Mouse (Mus musculus) heart, adult 11 months (tissue): ENCODE data around the gene Gse1.
A peak's percentile ranks its signal among the peaks of the same experiment; 100 is the strongest.

ENCODE experiments used
- DNase-seq: peaks from one replicate; pipeline ENCODE4 v3.0.0; 2022

The Gse1 gene

DNA sequence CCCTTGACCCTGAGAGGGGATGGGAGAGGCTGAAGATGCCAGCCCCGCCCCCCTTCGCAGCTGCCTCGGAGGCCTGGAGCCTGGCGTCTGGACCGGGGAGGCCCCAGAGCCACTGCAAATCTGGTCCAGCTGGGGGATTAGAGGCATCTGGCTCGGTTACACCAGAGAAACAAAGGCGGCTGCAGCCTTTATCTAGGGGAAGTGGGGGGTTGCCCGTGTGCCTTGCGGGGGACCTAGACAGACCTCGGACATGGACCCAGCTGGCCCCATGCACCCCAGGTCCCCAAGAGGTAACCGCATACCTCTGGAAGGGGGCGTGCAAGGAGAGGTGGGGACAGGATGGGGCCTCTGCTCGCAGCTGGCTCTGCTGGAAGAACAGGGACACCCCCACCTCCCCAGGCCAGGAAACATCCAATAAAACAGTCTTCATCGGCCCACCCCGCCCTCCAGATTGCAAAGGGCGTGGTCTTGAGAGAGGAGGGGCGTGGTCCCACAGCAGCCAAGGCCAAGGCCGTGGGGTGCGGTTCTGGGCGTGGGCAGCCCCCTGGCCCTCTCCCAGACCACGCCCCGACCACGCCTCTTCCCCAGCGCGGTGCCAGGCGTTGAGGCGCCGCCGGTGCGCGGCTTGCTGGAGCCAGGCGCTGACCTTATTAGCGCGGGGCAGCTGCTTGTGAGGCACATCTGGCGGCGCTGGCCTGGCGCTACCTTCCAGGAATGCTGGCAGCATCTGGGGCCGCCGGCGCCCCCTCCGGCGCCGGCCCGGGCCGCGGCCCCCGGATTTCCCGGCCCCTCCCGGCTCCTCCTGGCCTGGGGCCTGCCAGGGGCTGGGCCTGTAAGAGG, 48.0 kb downstream of the Gse1 start:
- peak; percentile 99 for DNase-seq

DNA sequence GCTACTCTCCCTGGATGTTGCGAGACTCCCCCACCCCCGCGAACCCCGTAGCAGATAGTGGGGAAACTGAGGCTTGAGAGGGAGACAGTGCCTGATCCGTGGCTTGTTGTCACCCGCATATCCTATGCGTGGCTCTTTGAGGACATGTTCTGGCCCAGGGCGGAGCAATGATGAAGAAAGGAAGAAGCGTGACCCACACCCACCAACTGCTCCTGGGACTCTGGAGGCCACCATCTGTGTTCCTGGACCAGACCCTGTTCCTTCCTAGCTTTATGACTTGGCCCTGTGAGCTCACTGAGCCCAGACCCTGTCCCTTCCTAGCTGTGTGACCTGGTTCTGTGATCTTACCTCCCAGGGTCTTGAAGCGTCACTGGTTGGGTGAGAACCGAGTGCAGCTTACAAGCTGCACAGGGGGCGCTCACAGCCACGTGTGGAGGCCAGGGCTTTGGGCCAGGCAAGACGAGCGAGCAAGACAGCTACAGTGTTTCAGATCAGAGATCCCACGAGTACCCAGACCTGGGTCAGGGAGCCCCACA, 48.7 kb downstream of the Gse1 start:
- no peak for DNase-seq

DNA sequence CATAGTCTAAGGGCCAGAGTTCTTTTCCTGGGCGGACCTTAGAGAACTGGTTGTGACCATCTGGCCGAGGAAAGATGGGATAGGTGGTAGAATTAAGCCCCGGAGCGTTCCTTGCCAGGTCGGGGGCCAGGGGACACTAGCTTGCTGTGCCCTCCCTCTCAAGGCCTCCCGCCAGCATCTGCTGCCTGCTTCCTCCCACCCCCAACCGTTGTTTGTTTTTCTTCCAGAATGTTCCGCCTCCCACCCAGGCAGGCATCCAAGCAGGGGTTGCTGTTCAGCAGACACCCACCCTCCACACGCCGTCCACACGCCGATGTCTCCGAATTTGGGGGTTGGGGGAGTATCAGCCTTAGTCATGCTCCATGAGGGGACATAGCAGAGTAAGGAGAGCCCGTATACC, 49.8 kb downstream of the Gse1 start:
- peak; percentile 95 for DNase-seq

DNA sequence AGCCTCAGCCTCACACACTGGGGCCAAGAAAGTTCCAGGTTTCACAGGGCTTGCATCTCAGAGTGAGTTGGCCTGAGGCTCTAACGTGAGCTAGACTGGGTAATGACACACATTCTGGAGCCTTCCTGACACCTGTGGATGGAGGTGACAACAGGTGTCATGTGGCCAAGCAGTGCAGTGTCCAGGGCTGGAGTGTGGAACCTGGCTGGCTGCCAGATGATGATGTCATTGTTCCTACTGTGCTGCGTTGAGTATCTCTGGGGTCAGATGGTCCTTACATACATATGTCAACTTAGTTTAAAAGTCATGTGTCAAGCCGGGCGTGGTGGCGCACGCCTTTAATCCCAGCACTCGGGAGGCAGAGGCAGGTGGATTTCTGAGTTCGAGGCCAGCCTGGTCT, 51.2 kb downstream of the Gse1 start:
- no peak for DNase-seq

DNA sequence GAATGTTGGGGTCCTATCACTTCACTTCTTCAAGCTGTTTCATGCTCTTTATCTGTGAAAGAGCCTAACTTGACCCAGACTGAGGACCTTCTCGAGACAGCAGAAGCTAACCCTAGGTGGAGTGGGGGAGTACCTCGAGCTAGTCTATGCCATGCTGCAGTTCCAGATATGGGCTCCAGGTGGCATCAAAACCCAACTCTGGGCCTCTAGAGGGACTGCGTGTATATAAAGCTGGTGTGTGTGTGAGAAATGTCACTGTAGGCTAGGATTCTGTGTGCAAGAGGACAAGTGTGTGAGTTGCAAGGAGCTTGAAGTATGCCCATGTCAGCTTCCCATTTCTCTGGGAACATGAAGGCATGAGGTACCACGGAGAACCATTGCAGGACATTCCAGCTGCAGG, 53.2 kb downstream of the Gse1 start:
- DNase-seq = no peak

DNA sequence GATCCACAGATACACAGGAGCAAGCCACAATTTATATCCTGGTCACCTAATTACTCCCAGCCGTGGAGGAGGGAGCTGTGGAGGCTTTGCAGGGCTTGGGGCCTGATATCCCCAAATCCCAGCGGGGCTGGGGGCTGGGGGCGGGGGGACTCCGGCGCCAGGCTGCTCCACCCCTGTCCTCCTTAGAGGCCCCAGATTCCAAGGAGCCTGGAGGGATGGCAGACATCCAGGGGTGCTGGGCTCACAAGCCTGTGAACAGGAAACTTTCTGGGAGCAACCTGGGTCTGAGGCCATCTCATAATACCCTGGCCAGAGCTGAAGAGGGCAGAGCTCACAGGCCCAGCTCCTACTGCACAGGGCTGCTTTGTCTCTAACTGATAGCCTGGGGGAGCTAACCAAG, 54.2 kb downstream of the Gse1 start:
- DNase-seq = no peak

DNA sequence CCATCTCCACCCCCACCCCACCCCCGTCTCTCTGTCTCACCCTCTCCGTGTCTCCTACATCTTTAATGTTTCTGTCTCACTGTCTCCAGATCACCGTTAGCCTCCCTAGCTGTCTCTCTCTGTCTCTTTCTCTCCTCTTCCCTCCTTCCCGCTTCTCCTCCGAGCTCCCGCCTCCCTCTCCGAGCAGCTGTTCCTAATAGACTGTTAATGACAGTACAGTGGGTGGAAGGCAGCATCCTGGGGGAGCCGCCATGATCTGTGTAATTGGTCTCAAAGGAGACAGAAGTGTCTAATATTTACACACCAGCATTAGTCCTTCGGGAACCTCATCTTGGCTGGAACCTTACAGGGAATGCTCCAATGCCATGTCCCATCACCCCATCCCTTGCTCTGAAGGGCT, 56.0 kb downstream of the Gse1 start:
- no peak for DNase-seq

DNA sequence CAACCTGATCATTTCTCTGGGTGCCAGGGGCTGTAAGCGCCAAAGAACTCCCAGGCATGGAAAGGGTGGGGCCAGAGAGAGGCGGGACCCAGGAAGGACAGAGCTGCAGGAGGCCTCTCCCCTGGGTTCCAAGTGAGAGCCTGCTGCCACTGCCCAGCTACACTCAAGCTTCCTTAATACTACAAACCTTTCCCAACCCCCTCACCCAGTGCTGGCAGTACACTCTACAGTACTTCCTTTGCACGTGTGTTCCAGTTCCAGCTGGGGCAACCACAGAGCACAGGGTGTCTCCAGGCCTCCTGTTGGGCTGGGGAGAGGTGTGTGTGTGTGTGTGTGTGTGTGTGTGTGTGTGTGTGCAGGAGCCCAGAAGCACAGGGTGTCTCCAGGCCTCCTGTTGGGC, 56.8 kb downstream of the Gse1 start:
- peak; percentile 95 for DNase-seq

DNA sequence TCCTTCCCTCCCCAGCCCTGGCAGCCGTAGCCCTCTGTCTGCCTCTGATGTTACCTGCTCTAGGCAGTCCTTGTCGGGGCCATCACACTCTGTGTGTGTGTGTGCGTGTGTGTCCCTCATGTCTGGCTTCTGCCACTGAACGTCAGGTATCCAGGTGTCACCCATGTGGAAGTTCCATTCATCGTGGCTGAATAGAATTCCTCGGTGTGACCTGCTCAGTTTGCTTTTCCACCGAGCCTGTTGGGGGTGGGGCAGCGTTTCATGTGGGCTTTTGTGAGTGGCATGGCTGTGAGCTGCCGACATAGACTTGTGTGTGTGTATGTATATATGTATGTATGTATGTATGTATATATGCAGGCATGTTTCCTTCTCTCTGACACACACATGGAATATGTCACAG, 57.6 kb downstream of the Gse1 start:
- no peak for DNase-seq

DNA sequence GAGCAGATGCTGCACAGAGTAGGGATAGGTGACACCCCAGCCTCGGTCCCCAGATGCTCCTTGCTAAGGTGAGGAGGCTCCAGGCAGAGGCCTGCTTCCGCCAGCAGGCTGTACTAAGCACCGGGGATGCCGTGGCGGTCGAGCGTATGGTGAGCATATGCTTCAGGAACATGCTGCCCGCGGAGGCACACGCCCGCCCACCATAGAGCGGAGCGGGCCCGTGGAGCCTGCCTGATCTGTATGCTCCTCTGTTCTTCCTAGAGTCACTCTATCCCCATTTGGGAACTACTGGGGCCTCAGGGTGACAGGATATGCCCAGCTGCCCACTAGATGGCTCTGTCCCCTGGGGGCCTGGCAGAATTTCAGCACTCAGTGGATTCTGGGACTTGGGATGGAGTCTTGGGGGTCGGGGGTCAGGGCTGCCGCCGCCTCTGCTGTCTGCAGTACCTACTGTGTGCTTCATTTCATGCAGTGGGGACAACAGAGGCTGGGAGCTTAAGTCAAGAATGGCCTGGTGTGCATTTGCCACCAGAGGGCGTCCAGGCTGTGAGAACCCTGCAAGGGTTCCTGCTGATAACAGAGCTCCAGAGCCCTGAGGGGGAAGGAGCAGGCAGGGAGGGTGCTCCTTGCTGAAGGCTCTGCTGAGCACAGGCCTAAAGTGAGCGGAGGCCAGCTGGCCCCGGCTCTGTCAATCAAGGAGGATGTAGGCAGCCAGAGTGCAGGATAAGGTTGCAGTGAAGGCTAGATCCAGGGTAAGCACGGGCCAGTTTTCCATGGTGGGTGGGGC, 60.1 kb downstream of the Gse1 start:
- peak; percentile 96 for DNase-seq

DNA sequence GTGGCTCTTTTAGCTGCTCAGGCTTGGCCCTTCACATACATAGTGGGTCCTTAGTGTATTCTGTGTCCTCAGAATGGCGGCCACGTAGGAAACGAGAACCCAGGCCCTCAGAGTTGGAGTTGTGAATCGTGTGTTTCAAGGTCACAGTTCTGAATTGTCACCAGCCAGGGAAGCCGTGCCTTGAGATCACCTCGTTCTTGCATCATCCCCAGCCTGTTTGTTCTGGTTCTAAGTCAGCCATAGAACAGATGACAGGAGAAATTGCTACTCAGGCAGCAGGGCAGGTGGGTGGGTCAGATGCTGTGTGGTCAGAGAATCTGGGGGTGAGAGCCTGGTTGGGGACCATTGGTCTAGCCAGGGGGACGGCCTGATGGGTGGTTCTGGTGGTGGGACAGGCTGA, 60.9 kb downstream of the Gse1 start:
- DNase-seq = no peak

DNA sequence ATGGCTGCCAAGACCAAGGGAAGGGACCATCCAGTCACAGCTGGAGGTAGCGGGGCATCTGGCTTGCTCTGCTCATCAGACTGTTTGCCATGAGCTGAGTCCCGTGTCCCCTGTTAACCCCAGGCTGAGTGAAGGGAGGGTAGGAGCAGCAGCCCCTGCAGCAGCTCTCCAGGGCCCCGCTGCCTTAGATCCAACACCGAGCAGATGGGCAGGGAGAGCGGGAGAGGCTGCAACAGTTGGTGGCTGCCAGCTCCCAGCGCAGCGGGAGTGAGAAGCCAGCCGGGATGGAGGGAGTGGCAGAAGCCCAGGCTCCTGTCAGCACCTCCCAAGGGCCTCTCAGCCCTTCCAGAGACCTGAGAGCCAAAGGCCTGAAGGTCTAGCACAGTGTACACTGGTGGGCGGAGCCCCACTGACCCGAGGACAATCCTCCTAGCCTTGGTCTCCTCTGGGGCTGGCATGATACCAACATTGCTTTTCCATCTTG, 61.5 kb downstream of the Gse1 start:
- DNase-seq = peak; percentile 99

DNA sequence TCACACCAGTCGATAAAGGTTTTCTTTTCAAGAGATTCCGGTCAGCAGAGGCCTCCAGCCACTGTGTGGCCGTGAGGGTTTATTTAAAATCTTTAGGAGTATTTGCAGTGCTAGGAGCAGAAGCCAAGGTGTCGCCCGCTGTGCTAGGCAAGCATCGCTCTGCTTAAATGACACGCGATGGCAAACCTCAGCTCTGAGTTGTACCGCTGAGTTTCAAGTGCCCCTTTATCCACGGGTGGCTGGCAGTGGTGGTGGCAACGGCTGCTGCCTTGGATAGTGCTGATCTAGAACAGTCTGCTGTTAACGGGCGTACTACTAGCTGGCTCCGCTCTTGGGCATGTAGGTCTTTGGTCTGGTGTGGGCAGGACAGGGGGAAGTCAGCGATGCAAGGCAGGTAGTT, 62.4 kb downstream of the Gse1 start:
- no peak for DNase-seq

DNA sequence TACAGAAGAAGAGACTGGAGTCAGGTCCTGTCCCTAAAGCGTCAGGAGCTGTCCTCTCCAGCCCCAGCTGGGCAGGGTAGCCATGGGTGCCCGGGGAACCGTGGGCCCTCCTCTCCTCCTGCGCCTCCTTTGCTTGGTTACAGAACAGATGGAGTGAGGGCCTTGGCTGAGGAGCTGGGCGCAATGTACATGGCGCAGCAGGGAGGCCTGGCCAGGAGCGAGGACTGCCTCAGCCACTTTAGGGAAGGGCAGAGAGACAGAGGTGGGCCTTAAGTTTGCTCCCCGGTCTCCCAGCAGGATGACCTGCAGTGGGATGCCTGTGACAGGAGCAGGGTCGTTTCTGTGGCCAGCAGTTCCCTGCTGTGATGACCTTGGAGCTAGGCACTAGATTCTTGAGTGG, 63.4 kb downstream of the Gse1 start:
- no peak for DNase-seq

DNA sequence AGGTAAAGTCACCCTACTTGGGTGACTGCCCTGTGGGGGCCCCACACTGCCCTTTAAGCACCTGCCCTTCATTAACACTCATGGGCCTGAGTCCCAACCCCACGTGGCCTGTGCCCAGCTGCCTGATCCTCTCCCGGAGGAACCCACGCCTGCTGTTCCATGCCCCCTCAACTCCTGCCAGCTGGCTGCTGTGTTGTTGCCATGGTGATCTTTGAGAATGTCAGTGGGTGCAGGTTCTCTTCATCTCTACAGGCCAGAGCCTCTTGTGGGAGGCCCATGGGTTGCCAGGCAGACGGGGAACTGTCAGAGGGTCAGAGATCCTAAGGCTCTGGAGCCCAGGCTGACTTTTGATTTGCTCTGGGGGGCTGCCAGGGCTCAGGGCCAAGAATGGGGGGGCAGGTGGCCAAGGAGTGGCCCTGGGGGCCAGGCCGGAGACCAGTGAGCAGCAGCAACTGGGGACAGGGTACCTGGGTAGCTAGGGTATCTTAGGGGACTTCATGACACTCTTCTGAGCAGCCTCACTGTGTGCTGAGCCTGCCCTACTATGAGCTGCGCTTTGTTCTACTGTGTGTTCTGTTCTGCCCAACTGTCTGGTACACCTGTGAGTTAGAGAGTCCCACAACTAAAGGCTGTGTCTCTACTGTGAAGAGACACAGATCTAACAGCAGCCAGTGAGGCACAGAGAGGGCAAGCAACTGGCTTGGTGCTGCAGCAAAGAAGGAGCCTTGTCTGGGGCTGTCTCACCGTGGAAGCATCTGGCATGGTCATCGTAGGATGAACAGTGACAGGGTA, 64.3 kb downstream of the Gse1 start:
- DNase-seq = peak; percentile 96

DNA sequence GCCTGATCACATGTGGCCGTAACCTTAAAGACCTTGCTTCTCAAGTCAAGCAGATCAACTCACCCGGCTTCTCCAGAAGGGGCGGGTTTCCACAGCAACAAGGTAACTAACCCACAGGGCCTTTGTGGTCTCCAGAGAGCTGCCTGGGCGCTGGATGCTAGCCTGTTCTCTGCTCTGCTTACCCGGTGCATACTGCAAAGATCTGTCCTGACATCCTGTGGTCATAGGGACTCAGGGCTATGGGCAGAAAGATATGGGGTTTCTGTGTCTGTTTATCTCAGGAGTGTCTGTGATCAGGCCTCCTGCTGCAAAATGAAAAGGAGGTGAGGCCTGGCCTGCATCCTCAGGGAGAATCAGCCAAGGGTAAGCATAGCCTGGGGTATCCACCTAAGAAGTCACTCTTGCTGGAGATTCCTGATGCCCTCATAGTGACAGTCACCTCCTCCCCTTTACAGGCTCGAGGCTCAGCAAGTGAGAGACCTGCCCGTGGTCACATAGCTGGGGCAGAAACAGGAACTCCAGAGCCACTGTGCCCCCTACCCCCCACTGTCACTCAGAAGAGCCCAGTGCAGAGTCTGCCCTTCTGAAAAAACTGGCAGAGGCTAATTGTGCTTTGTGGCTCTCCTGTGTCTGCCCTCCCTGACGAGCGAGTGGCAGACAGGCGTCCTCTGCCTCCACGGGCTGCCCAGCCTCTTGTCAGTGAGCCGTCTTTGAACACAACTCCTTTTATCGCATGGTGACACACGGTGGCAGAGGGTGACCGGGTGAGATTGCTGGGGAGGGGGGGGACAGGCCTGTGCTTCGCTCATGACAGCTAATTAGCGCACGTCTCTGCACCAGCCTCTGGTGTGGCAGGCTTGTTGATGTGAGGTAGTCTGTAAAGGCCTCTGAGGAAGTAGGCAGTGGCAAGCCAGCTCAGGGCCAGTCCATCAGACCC, 65.4 kb downstream of the Gse1 start:
- DNase-seq = peak; percentile 95

DNA sequence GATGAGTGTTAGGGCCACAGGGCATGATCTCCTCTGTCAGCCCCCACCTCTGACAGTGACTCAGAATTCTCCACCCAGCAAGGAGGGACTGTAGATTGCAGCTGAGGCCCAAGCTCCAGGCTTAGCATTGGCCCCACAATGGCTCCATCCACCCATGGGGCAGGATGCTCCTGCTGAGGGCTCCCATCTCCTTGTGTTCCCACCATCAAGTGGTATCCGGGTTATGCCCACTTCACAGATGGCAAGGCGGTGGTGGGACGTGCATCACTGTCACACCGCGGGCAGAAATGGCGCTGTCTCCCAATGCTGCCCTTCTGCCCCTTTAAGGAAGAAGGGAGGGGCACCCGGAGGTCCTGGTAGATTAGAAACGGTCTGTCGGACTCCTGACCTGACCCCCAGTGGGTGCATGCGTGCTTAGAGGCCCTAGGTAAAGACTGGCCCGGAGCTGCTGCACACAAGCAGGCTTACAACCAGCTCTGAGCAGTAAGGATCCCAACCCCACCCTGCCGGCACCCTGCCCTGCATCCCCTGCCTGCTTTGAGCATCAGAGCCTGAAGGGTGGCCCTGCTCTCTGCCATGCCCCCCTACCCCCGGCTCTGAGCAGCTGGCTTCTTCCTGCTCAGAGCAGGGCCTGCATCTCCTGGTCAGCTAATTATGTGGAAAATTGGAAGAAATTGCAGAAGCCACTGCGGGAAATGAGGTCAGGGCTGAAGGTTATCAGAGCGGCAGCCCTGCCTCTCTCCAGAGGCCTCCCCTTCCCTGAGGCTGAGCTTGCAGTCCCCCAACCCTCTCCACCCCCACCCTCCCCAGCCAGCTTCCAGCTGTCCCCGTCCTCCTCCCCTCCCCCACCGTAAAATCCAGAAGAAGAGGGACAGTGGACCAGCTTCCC, 67.0 kb downstream of the Gse1 start:
- DNase-seq = peak; percentile 92

DNA sequence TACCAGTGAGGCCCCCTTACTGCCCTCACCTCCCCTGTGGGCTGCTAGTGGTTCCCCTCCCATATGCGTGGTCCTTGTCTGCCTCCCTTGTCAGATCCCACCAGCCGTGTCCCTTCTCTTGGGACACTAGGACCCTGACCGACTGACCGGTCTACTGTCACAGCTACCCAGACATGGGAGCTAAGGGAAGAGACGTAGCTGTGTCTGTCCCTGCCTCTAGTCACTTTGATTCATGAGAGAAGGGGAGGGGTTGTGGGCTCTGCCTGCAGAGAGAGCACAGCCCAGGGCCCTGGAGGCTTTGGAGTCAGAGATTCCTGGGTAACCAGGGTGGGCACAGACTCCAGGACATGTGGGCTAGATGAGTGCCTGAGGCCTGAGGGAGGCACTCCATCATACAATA, 68.7 kb downstream of the Gse1 start:
- DNase-seq = no peak

DNA sequence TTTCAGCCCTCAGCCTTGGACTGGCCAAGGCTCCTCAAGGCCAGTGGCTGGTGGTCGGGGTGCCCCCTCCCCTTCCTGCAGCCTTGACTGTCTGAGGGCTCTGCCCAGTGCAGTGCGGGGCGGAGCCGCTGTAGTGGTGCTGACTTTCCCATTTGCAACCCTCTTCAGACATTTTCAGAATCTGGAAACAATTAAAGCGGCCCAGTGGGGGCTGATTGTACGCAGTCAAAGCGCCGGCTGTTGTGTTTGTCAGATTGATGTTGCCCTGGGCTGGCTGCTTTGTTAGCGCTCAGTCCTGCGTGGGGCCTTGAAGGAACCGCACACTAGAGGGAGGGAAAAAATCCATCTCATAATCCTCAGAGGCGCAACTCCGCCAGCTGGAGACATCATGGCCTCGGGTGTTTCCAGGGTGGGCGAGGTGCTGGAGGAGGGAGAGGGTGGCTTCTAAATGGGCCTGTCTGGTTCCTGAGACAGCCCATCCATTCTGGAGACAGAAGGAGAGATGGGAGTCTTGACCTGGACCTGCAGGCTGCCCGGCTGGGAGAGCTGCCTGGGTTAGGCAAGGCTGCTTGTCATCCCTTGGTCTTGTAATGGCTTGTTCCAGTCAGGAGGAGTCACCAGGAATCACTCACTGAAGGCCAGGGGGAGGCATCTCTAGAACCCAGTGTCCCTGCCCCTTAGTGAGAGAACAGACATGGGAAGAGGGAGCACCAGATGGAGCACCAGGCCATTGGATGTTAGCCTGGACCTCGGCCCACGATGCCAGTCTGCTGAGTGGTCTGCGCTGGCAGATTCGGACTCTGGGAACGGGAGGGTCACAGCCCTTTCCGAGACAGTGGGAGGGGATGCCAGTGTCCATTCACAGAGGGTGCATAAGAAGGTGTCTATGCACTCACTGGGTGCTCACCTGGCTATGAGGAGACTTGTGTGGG, 70.6 kb downstream of the Gse1 start:
- no peak for DNase-seq
